Mouse (Mus musculus) megakaryocyte-erythroid progenitor cell, adult 5 weeks (primary cell): Measurements from ENCODE around the gene Il16. TPM values are rescaled to one million over a fixed set of nuclear protein-coding genes. Genes with fewer than 3 reads are reported as not detected.

Experiments
- polyA plus RNA-seq: library from polyadenylated mRNA; stranded (reverse); fragments of >175 nt; gene quantifications from 2 replicates; pipeline ENCODE4 v1.2.3, GENCODE M21; 2012

The Il16 gene
- 16.2 and 23.3 TPM in 2 replicates for polyA plus RNA-seq

GRCm38 (mm10) chr7:83745413-83746106 is at the start of gene Il16:
Il16 (minus strand) TSS chr7:83745726.

DNA sequence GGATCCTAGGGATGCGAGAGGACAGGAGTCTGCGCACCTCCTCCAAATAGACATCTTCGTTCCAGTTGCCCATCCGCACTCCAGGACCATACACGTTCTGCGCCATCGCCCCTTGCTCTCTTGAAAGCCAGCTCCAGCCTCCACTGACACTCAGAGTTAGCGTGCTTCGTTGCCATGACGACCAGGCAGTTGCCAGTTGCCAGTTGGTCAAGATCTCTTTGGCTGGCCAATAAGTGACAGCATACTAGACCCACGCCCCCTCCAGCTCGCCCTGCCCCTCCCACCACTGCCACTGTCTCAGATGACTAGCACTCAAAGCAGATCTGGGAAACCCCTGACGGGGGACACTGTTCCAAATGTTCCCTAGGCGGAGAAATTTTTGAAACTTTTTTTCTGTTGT is 49.2 kb upstream of the Il16 start, which contains the start of gene Cfap161:
Cfap161 (minus strand) TSS at position 176 of the 400 bp plus-strand sequence.

GRCm38 (mm10) chr7:83631828-83632681 is 113.5 kb downstream of the Il16 start, which contains the start of gene Stard5:
Stard5 (plus strand) TSS chr7:83631959.

Other genes with a start within 250 kb of the Il16 start
- not detected in 2 replicates for gene Tmc3, start 160.8 kb downstream of the Il16 start, polyA plus RNA-seq
- gene Stard5, start 113.8 kb downstream of the Il16 start, polyA plus RNA-seq = 1.4 and 3.5 TPM in 2 replicates
- gene Cfap161, start 49.2 kb upstream of the Il16 start, polyA plus RNA-seq = not detected in 2 replicates
- 43.3 and 44.1 TPM in 2 replicates for gene Tlnrd1, start 138.6 kb upstream of the Il16 start, polyA plus RNA-seq
- 64.8 and 65.3 TPM in 2 replicates for gene Mesd, start 138.7 kb upstream of the Il16 start, polyA plus RNA-seq